Mouse (Mus musculus): ENCODE measurements at regions not wholly inside any gene's neighbourhood (a gene's known extent, or its start where the extent isn't known, plus 50 kb on each side); places are given as distances from the start of the nearest gene placed in this dataset.

DNA sequence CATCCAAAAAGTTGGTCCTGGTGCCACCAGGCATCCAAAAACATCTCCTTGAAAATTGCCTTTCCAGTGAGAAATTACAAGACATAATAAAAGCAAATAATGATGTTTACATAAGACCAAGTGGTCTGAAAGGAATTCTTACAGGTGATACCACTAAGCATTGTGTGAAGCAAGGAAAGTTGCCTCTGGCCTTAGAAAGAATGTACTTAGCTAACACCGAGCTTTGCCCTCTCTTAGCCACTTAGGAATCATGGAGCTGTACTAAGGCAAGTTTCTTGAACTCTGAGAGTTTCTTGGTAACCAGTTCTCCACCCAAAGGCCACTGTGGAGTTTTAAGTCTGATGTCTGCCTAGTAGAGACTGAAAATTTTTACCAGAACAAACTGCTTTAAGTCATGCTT is 359.4 kb upstream of the Cdh11 start:
- DNase-seq (ENCODE audit: low read depth, low spot score), result no peak

DNA sequence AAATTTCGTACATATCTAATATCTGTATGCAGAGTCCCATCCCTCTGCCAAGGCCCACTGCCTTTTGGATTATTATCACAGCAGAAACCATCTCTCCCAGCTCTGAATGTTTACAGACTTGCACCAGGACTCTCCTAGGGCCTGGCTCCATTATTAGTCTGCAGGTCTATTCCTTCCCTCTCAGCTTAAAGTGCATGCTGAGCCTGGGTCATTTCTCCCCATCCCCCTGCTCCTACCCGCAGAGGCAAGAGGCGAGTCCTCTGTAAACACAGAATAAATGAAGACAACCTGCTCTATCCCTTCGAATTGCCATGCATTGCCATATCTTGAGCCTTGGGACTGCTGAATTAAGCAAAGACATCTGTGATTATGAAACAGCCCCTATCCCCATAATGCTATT is 362.6 kb upstream of the Cdh11 start:
- no peak for DNase-seq (ENCODE audit: low read depth, low spot score)

DNA sequence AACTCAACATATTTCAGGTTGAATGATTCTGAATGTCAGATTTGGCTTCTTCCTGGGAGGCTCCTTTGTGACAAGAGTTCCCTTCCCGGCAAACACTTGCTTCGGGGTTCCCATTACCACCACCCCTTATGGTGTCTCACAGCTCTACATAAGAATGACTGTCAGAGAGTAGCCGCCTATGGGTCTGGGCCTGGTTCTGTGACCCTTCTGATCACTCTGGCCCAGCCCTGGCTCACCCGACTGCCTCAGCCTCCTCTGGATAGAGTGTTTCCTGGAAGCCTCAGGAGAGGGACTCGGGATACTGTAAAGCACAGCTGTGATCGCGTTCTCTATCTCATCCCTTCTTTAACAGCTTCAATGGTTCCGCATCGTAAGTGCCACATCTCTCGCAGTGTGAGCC is 363.0 kb upstream of the Cdh11 start:
- DNase-seq (ENCODE audit: low read depth, low spot score), result no peak

DNA sequence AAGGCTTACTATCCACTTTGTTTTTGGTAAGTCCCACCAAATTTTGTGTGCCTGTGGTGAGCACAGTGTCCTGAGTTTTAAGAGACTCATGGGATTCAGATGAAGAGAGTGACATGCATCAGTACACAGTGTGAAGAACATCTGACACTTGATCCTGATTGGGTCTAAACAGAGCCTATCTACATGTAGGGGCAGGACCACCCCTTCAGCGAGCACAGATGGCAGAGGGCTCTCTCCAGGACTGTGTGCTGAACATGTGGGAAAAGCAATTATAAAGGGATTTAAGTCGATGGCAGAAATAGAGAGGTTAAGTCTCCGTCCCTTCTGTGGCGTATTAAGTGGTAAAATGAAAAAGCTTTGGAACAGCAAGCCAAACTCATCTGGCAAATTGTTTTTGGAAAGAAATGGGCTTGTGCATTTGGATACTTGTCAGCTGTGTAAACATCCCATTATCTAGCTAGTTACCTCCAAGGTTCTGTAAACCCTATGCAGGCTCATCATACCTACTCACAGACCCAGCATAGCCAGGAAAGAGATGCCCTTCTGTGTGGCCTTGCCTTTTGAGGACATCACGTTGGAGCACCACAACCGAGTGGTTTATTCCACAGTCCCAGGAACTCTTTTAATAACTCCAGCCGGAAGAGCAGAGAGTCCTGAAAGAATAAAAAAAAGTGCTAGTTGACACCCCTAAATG is 381.3 kb upstream of the Cdh11 start:
- no peak for DNase-seq (ENCODE audit: low read depth, low spot score)

DNA sequence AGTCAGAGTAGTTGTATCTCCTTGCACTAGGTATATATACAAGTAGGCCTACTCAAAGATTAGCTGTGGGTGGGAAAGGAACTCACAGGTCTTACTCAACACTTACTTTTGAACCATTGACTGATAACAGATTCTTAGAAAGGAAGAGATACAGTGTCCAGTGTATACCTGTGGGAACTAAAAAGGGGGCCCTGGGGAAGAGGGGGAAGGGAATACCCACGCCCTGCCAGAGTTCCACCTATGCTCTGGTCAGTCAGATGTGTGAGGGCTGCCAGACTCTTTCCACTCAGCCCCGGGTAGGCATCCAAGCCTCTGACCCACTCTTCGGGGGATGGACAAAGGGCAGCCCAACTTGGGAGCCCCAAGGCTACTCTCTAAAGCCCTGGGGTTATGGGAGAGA is 387.9 kb upstream of the Cdh11 start:
- no peak for DNase-seq (ENCODE audit: low read depth, low spot score)

DNA sequence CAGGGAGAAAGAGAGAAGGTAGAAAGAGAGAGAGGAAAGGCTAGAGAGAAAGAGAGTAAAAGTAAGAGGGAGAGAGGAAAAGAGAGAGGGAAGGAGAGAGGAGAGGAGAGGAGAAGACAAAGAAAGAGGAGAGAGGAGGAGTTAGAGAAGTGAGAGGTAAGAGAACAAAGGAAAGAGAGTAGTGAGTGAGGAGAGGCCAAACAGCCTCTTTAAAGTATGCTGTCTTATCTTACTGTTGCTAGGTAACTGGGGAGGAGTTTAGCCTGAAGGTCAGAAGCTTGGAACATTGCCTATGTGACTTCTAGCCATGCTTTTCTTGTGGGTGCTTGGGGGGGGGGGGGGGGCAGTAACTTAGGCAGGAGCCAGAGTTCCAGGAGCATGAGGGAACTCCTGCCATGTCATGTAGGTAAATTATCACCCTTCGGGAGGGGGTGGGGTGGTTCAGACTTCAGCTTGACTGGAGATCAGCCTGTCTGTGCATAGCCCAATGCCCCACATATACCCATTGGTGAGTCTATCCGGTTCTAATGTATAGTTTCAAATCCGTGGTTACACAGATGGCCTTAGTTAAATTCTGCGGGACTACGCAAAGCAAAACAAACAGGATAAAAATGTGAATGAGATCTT is 388.5 kb upstream of the Cdh11 start:
- DNase-seq (ENCODE audit: low read depth, low spot score), result no peak

DNA sequence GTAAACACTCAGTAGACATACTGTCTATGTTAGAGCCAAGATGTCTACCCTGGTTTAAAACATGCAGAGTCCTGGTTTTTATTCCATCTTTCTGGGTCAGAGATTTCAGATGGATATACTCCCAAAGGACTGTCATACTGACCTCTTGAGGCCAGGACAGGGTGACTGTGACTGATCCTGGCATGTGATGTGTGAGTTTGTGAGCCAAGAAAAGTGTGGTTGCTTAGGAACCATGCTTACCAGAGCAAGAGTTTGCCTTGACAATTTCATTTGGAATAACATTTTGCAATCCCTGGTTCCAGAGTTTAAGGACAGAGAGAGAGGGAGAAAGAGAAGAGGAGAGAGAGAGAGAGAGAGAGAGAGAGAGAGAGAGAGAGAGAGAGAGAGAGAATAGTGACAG is 395.2 kb upstream of the Cdh11 start:
- DNase-seq (ENCODE audit: low read depth, low spot score), result no peak

DNA sequence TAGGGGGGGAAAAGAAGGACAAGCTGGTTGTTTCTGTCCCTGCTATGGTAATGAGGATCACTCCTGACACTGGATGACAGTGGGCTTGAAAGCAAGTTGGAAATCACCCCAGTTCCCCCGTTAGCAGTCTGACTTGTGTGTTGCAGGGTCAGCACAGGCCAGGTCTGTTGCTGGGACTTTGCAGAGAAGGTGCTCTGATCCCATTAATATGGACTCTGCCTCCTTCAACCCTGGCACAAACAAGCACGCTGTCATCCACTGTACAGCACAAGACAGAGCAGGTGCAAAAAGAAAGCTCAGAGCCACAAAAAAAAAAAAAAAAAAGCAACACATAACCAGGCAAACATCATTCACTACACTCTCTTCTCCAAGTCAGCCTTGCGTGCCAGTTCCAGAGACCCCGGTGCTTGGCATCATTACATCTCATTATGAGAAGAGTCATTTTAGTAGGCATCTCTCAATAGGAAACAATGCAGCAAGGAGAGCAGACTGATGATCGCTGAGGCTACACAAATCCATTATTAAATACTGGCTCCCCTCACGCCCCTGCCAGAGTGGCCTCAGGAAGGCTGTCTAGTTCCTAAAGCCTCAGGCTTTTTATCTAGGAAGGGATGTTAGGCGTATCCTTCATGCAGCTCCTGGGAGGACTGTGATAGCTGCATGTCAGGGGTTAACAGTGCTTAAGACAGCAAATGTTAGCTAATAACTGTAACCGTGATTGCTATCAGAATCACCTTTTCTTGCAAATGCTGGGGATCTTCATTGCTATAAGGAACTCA is 403.5 kb upstream of the Cdh11 start:
- no peak for DNase-seq (ENCODE audit: low read depth, low spot score)

DNA sequence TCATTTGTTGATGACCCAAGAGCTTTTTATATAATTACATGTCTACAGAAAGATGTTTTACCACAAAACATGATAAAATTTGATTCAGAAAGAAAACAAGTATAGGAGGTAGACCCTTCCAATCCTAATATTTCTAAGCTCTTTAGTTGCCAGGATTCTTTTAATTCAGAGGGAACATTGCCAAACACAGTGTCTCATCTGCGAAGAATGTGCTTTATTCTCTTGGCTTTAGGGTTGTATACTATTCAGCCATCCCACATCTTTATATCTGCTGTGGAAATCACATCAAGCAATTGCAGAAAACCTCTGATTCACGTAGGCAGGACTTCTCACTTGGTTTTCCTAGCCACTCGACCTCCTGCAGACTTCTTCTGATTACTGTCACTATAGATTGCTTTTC is 412.8 kb upstream of the Cdh11 start:
- DNase-seq (ENCODE audit: low read depth, low spot score), result no peak

DNA sequence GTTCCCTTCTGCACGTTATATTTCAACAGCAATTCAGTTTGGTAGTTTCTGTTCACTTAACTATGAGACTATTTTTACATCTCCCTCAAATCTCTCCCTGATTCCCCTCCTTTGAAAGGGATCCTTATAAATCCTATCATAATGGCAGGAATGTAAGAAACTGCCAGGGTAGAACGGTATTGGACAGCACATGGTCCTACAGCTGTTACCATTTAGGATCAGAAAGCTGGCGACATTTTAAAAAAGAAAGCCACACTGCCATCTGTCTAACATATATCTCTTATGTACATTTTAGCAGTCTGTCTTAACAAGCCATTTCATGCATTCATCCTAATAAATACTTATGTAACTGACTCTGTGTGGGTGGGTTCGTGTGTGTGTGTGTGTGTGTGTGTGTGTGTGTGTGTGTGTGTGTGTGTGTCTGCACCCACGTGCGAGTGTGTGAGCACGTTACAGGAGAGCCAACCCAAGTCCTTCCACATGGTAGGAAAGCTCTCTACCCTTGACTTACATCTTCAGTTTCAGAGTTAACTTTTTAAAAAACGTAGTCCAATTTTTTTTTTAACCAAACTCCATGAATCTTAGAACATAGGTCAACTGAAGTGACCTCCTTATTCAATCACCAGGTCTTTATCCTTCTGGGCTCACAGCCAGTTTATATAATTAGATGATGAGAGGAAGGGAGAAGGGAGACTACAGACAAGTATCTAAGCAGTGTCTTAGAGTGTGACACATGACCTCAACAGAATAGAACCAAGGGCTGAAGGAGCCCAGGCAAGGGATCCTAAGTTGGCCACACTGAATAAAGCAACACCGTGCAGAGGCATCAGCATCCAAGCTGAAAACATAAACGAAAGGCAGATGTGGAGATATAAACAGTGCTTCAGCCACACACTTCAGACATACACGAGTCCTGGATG is 414.5 kb upstream of the Cdh11 start:
- DNase-seq (ENCODE audit: low read depth, low spot score), result no peak

DNA sequence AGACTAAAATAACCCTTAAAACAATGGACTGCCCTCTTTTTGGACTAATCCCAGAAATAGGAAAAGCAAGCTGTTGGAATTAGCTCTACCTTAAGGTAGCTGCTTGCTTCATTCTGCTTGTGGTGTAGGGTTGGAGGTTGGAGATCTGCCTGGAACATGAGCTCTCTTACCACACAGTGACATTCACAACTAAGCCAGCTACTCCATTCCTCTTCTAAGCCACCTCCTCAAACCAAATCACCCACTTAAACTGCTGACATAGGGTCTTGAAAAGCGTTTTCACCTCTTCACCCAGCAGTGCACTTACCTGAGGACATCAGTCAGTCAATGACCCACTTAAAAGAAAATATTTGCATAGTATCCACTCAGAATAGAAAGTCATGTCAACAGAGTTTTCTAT is 418.3 kb upstream of the Cdh11 start:
- no peak for DNase-seq (ENCODE audit: low read depth, low spot score)

DNA sequence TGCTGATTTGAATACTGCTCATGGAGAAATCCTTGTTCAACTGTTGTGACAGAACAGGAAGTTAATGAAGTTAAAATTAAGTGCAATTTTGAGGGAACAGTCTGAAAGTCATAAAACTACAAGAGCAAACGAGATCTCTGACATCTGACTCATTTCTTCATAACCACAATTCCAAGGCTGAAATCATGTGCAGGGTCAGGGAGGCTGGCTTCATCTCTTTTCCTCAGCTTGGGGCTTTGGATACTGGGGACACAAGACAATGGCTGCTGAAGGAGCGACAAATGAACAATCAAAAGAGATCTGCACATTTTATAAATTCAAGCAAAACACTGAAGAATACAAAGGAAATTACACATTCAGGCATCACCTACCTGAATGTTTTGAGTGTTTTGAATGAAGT is 429.2 kb upstream of the Cdh11 start:
- no peak for DNase-seq (ENCODE audit: low read depth, low spot score)

DNA sequence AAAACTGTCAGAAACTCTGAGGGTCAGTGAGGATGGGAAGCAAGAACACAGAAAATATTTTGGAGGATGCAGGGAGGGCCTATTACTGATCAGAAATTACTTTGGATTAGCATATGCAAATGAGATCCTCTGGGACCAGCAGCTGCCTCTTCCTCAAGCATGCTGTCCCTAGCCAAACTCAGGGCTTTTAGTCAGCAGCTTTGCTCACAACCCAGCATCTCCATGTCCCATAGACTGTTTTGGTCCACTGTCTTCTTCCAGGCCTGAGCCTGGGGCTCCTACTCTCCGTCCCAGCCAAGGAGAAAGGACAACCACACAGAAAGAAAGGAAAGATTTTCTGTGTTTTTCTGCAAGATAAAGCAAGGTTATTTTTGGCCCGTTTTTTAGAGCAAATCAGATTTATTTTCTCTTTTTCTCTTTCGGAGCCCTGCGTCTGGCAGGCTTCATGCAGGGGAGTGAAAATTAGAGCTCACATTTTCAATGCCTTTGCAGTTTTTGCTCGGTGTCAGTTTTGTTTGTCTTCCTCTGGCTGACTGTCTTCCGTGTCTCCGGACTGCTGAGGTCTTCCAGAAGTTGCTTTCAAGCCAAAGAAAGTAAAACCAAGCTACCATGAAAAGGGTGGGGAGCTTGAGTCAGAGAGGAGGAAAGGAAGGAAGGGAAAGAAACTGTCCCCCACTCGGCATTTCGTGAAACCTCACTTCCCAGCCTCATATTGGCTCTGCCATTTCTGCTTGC is 445.5 kb upstream of the Cdh11 start:
- DNase-seq (ENCODE audit: low read depth, low spot score), result no peak

DNA sequence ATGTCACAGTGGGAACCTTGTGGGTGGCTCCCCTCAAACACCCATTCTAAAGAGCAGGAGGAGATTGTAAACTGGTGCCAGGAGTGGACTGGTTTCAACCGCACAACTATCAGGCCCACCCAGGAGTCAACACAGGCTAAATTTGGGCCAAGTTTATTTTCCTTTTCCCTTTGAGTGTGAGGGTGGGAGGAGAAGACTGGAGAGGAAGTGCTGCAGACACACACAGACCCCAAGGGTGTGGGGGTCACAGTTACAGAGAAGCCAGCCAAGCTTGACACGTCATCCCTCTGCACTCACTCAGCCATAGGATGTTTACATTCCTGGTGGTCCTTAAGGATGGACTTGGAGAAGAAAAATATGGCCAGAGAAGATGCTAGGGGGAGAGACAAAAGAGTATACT is 448.9 kb upstream of the Cdh11 start:
- no peak for DNase-seq (ENCODE audit: low read depth, low spot score)

DNA sequence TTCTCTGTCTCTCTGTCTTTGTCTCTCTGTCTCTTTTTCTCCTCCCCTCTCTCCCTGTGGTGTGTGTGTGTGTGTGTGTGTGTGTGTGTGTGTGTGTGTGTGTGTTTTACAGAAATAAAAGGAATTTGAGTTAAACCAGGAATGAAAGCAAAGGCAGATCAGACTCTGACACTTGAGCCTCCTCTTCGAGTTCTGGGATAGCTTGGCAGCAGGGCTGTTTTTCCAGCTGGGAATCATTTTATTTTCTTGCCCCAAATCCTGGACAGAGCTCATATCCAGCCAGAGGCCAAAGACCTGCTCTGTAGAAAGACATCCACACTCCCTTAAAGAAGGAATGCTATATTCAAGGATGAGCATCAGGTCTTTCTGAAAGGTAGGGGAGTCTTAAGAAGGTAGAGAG is 450.2 kb upstream of the Cdh11 start:
- no peak for DNase-seq (ENCODE audit: low read depth, low spot score)

DNA sequence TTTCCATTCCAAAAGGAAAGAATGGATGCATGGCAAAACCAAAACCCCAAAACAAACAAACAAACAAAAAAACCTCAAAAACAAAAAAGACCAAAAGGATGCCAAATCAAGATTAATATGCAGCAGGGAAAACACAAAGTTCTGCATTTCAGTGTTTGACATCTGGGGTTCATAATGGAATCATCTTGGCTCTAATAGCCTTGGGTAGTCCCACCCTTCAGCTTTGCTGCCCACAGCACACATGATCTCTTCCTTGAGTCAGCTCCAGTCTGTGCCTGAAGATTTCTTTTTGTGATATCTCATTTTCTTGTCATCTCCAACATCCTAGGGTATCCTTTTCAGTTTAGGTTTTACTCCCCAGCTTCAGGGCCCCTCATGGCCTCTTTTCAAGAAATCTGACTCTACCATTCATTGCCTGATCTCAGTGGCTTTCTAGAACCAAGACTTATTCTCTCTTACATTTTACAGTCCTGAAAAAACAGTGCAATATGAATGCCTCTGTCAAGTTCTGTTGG is 453.1 kb upstream of the Cdh11 start:
- DNase-seq (ENCODE audit: low read depth, low spot score), result no peak

DNA sequence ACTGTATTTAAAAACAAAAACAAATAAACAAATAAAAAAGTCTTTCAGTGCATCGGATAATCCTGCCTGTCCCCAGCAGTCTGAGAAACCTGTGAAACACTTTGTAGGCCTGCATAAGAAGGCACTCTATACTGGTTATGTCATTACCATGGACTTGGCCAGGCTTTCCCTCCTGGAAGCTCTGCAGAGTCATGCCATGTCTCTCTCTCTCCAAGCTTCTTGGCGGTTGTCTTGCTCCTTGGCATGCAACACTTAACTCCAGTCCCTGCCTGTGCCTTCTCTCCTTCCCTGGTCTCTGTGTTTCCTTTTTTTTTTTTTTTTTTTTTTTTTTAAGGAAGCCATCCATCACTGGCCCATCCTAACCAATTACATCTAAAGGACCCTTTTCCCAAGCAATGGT is 458.7 kb upstream of the Cdh11 start:
- no peak for DNase-seq (ENCODE audit: low read depth, low spot score)

DNA sequence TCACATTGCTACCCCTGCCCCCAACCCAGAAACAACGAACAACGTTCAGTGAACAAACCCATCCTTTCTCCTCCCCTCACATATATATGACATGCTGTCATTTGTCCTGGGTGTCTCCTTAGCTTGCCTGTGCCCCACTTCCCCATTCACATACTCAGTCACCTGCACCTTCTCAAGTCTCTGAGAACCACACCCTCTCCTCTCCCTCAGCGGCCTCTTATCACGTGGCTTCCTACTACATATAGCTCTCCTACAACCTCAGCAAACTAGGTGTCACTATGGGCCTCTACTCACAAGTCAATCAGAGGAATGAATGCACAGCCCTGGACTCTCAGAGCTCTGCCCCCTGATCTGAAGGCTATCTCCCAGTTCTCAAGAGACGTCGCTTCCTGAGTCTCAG is 459.2 kb upstream of the Cdh11 start:
- no peak for DNase-seq (ENCODE audit: low read depth, low spot score)

DNA sequence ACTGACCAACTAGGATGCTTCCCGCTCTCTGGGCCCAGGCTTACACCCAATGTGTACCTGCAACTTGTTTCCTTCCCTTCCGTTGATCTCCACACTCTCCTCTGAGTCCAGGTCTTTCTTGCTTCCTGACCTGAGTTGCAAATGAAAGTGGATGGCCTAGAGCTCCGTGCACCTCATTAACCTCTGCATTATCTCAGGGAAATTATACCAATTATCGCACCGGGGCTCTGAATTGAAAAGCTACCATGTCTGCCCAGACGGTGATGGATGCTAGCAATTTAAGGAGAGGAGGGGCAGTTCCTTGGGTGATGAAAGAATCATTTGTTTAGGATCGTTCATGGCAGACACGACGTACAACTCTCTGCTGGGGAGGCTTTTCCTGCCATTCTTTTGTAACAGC is 460.4 kb upstream of the Cdh11 start:
- no peak for DNase-seq (ENCODE audit: low read depth, low spot score)

DNA sequence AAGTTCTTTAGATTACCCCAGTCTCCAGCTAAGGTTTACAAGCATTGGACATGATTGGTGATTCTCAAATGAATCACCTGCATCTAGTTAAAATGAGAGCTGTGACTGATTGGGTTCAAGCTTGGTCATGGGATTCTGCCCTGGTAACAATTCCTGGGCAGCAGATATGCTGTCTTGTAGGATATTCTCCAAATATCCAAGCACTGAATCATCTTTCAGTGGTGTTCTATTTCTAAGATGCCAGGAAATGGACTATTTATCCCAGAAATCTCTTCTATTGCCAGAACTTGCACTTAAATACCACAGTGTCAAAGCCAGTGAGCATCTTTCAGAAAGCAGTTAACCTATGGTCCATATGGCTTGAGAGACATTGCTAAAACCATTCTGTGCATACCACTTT is 475.8 kb upstream of the Cdh11 start:
- no peak for DNase-seq (ENCODE audit: low read depth, low spot score)

DNA sequence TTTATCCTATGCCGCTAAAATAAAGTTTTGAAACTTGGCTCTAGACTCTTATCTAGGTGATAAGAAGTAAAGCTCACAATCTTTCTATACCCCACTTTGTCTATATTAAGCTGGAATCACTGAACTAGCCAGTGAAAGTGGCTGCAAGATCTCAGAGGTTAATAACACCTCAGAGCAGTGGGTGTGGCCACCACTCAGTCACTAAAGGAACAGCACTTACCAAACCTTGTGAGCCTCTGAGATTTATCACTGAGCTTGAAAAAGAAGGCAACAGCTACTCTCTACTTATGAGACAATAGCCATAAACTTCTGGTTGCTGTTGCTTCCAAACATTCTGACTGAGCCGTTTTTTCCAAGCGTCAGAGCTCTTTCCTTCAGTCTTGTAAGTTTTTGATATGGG is 484.6 kb upstream of the Cdh11 start:
- DNase-seq (ENCODE audit: low read depth, low spot score), result no peak

Data from A20 (cell line).